Mouse (Mus musculus) heart, embryonic 15.5 days (tissue): ENCODE measurements around the gene Prkg1. TPM values are rescaled to one million over a fixed set of nuclear protein-coding genes. Genes with fewer than 3 reads are reported as not detected.

Source experiments
- ATAC-seq: fragments of 200-750 bp; cut with Nextera tagmentation; replicated peaks from 2 replicates; pipeline ENCODE4 v1.8.0; 2017; ENCODE audit warnings: low read depth, moderate TSS enrichment; ENCODE audit not compliant: insufficient number of reproducible peaks, insufficient read depth, low FRiP score
- H3K27ac ChIP-seq: fragments of 300-500 bp; sonication (generic); 2 replicates; pipeline ENCODE4 v1.5.1; 2015; ENCODE audit warnings: mild to moderate bottlenecking, inconsistent platforms
- H3K27me3 ChIP-seq: fragments of 300-500 bp; sonication (generic); 2 replicates; pipeline ENCODE4 v1.6.1; 2015; ENCODE audit warnings: inconsistent platforms
- H3K36me3 ChIP-seq: fragments of 300-500 bp; sonication (generic); 2 replicates; pipeline ENCODE4 v1.6.1; 2015; ENCODE audit warnings: mild to moderate bottlenecking, inconsistent platforms
- H3K4me1 ChIP-seq: fragments of 300-500 bp; sonication (generic); replicated peaks from 2 replicates; pipeline ENCODE4 v1.6.1; 2015; ENCODE audit warnings: inconsistent platforms
- H3K4me2 ChIP-seq: fragments of 300-500 bp; sonication (generic); 2 replicates; pipeline ENCODE4 v1.6.1; 2015; ENCODE audit warnings: inconsistent platforms, mild to moderate bottlenecking, moderate library complexity
- H3K4me3 ChIP-seq: fragments of 300-500 bp; sonication (generic); 2 replicates; pipeline ENCODE4 v1.5.1; 2015; ENCODE audit warnings: mild to moderate bottlenecking, inconsistent platforms
- H3K9ac ChIP-seq: fragments of 300-500 bp; sonication (generic); 2 replicates; pipeline ENCODE4 v1.6.1; 2015; ENCODE audit warnings: mild to moderate bottlenecking, inconsistent platforms
- H3K9me3 ChIP-seq: fragments of 300-500 bp; sonication (generic); replicated peaks from 2 replicates; pipeline ENCODE4 v1.6.1; 2016; ENCODE audit warnings: inconsistent platforms
- WGBS: fragments of 180-500 bp; shearing (Covaris S2); methylation state at CpG from one replicate; pipeline ENCODE4 v1.1.7; 2015; ENCODE audit warnings: mixed read lengths; 5-methylcytosine and 5-hydroxymethylcytosine counted together
- polyA plus RNA-seq: library from polyadenylated mRNA; unstranded; fragments of >200 nt; fragmentation: Nextera tagmentation; extraction: Ambion mirVana; gene quantifications from 2 replicates; pipeline ENCODE4 v1.2.1, GENCODE M21; 2015

Prkg1 gene
- polyA plus RNA-seq, 1 experiment from 2014 or later = 6.0 TPM

GRCm38 (mm10) chr19:31714900-31715299 is 49.9 kb downstream of the Prkg1 start:
- no peaks in the 10 kb centered on the region for H3K36me3 ChIP-seq
- H3K9ac ChIP-seq = no peak overlapping the region
- no peak overlapping the region for H3K4me3 ChIP-seq
- ATAC-seq = no peak
- H3K27ac ChIP-seq = peak overlapping the region; percentile 8
- no peaks in the 10 kb centered on the region for H3K27me3 ChIP-seq
- H3K4me2 ChIP-seq = no peak overlapping the region
- WGBS = 86% methylated on average over 6 of the region's 6 CpGs
- H3K9me3 ChIP-seq = no peaks in the 10 kb centered on the region
- H3K4me1 ChIP-seq = peaks cover 6% of the 10 kb centered on the region; the same call in 1 of the 2 replicates

GRCm38 (mm10) chr19:31714418-31714817 is 50.4 kb downstream of the Prkg1 start:
- no peak for ATAC-seq

GRCm38 (mm10) chr19:31713321-31713720 is 51.5 kb downstream of the Prkg1 start:
- no peaks in the 10 kb centered on the region for H3K9me3 ChIP-seq
- H3K4me2 ChIP-seq = no peak overlapping the region
- 47% methylated on average over 4 of the region's 4 CpGs for WGBS
- H3K9ac ChIP-seq = no peak overlapping the region
- H3K27ac ChIP-seq = no peak overlapping the region
- ATAC-seq = no peak
- no peaks in the 10 kb centered on the region for H3K27me3 ChIP-seq
- H3K36me3 ChIP-seq = no peaks in the 10 kb centered on the region
- H3K4me3 ChIP-seq = no peak overlapping the region
- H3K4me1 ChIP-seq = peaks cover 6% of the 10 kb centered on the region; the same call in 1 of the 2 replicates

More at GRCm38 (mm10) chr19:31714418-31714817, 50.4 kb downstream of the Prkg1 start:
- Histone ChIP-seq H3K27ac (no peak overlapping the region), H3K4me1 (peaks cover 6% of the 10 kb centered on the region; the same call in 1 of the 2 replicates), H3K27me3 (no peaks in the 10 kb centered on the region), H3K4me3 (no peak overlapping the region), H3K9me3 (no peaks in the 10 kb centered on the region), H3K36me3 (no peaks in the 10 kb centered on the region), H3K9ac (no peak overlapping the region), H3K4me2 (no peak overlapping the region)
- 57% methylated on average over 4 of the region's 4 CpGs for WGBS

- 86% methylated on average over 4 of the region's 4 CpGs for WGBS
- ATAC-seq = no peak
- no peak overlapping the region for H3K4me2 ChIP-seq
- no peaks in the 10 kb centered on the region for H3K9me3 ChIP-seq
- H3K27ac ChIP-seq = no peak overlapping the region
- H3K4me1 ChIP-seq = peaks cover 6% of the 10 kb centered on the region; the same call in 1 of the 2 replicates
- H3K4me3 ChIP-seq = no peak overlapping the region
- H3K9ac ChIP-seq = no peak overlapping the region
- no peaks in the 10 kb centered on the region for H3K36me3 ChIP-seq
- H3K27me3 ChIP-seq = no peaks in the 10 kb centered on the region
Measured at GRCm38 (mm10) chr19:31710336-31710735, 54.5 kb downstream of the Prkg1 start.

GRCm38 (mm10) chr19:31703991-31704390 is 60.8 kb downstream of the Prkg1 start:
- Histone ChIP-seq H3K36me3 (no peaks in the 10 kb centered on the region), H3K27ac (no peak overlapping the region), H3K9me3 (no peaks in the 10 kb centered on the region), H3K4me2 (no peak overlapping the region), H3K4me1 (peaks cover 15% of the 10 kb centered on the region), H3K9ac (no peak overlapping the region), H3K27me3 (no peaks in the 10 kb centered on the region), H3K4me3 (no peak overlapping the region)
- no peak for ATAC-seq

DNA sequence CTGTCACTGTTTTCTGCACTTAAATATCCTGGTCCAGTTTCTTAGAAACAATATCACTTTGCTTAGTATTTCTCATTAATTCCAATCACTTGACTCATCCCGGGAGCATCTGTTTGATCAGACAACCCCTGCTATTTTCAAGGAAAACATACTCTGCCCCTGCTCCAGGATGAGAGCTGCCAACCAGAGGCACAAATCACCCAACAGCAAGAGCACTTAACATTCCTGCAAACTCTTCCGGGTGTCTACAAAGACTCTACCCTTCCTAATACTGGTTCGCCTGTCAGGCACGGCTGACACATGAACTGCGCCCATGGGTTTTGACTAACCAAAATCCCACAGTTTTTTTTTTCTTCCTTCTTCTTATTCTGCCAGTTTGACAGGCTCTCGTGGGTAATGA is 65.9 kb downstream of the Prkg1 start:
- WGBS = 31% methylated on average over 6 of the region's 6 CpGs

GRCm38 (mm10) chr19:31680821-31681220 is 84.0 kb downstream of the Prkg1 start:
- WGBS = 23% methylated on average over 1 of the region's 1 CpGs
- Histone ChIP-seq H3K4me1 (no peaks in the 10 kb centered on the region), H3K27me3 (no peaks in the 10 kb centered on the region), H3K36me3 (no peaks in the 10 kb centered on the region), H3K4me3 (no peak overlapping the region), H3K9me3 (no peaks in the 10 kb centered on the region), H3K27ac (no peak overlapping the region), H3K9ac (no peak overlapping the region), H3K4me2 (no peak overlapping the region)
- no peak for ATAC-seq

More for the DNA sequence above, 65.9 kb downstream of the Prkg1 start:
- no peak overlapping the region for H3K9ac ChIP-seq
- peak overlapping the region; percentile 7; the same call in 1 of the 2 replicates for H3K4me3 ChIP-seq
- no peaks in the 10 kb centered on the region for H3K36me3 ChIP-seq
- no peaks in the 10 kb centered on the region for H3K9me3 ChIP-seq
- H3K4me2 ChIP-seq = peak overlapping the region; percentile 45
- H3K4me1 ChIP-seq = peaks cover 30% of the 10 kb centered on the region
- ATAC-seq = 0 out of 2 replicates have a peak, but pooled peaks have one; percentile 60
- H3K27ac ChIP-seq = peak overlapping the region; percentile 57
- no peaks in the 10 kb centered on the region for H3K27me3 ChIP-seq

DNA sequence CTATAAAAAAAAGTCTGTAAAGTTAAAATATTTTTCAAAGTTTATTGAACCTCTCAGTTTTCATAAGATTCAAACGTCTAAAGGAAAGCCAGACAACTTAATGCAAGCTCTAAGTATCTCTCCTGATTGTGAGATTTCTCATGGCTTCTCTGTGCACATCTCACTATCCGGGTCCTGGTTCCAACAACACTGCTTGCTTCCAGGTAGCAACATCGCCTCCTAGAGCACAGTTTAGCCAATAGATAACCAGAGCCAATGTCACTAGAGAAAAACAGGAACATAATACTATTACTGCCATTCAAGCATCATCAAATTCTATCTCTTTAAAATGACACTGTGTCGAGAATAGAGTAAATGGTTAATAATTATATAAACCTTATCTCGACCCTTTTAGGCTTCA is 86.5 kb downstream of the Prkg1 start:
- no peaks in the 10 kb centered on the region for H3K36me3 ChIP-seq
- no peak overlapping the region for H3K4me3 ChIP-seq
- WGBS = 43% methylated on average over 5 of the region's 5 CpGs
- H3K9me3 ChIP-seq = no peaks in the 10 kb centered on the region
- no peaks in the 10 kb centered on the region; the same call in 1 of the 2 replicates for H3K4me1 ChIP-seq
- no peak for ATAC-seq
- H3K9ac ChIP-seq = no peak overlapping the region
- no peaks in the 10 kb centered on the region for H3K27me3 ChIP-seq
- no peak overlapping the region for H3K27ac ChIP-seq
- no peak overlapping the region for H3K4me2 ChIP-seq

GRCm38 (mm10) chr19:31671726-31672125 is 93.1 kb downstream of the Prkg1 start:
- Histone ChIP-seq H3K4me3 (no peak overlapping the region), H3K27me3 (no peaks in the 10 kb centered on the region), H3K36me3 (no peaks in the 10 kb centered on the region), H3K4me1 (no peaks in the 10 kb centered on the region; the same call in 1 of the 2 replicates), H3K9ac (no peak overlapping the region), H3K4me2 (no peak overlapping the region), H3K27ac (no peak overlapping the region), H3K9me3 (no peaks in the 10 kb centered on the region)
- WGBS = 81% methylated on average over 5 of the region's 5 CpGs
- ATAC-seq = no peak

GRCm38 (mm10) chr19:31665007-31665406 is 99.8 kb downstream of the Prkg1 start:
- Histone ChIP-seq H3K27ac (no peak overlapping the region), H3K36me3 (no peaks in the 10 kb centered on the region), H3K4me3 (peak overlapping the region; percentile 76), H3K9ac (peak overlapping the region; percentile 60), H3K4me2 (peak overlapping the region; percentile 94), H3K9me3 (no peaks in the 10 kb centered on the region), H3K4me1 (peaks cover 10% of the 10 kb centered on the region), H3K27me3 (no peaks in the 10 kb centered on the region)
- 12% methylated on average over 8 of the region's 8 CpGs for WGBS
- no peak for ATAC-seq

DNA sequence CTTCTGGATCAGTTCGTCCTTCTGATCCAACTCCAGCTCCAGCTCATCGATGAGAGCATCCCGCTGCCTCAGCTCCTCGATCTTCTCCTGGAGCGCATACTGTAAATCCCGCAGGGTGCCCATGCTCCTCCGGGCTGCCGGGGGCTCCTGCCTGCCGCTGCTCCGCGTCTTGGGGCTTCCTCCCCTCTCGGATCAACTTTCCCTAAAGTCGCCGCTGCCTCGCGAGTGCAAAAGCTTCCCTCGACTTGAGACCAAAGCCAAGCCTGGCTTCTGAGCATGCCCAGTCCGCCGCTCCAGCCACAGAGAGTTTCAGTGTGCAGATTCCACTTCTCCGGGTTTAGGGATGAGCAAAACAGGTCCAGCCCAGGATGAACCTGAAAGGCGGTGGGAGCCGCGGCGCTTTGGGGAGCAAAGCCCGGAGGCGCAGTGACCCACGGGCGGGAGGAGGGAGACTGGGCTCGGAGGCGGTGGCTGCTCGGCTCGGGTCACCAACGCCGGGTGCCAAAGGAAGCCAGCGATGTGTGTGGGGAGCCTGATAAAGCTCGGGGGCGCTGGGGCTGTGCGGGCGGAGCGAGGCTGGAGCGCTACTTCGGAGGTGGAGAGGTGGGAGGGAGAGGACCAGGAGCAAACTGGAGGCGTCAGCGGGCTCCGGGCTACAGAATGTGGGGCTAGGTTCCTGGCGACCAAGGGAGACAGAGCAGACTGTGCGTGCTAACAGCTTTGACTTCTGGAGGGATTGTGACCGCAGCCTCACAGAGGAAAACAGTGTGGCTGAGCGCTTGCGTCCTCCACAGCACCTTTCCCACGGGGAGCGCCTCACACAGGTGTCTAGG is 100.5 kb downstream of the Prkg1 start:
- Histone ChIP-seq H3K4me3 (peak overlapping the region; percentile 76), H3K27ac (peak overlapping the region; percentile 41; the same call in 1 of the 2 replicates), H3K9me3 (no peaks in the 10 kb centered on the region), H3K9ac (peak overlapping the region; percentile 60), H3K4me2 (peak overlapping the region; percentile 94), H3K4me1 (peaks cover 10% of the 10 kb centered on the region), H3K36me3 (no peaks in the 10 kb centered on the region), H3K27me3 (no peaks in the 10 kb centered on the region)
- peak; percentile 67 for ATAC-seq
- WGBS = under 1% methylated on average over 52 of the region's 52 CpGs
